Mouse (Mus musculus) gonadal fat pad, adult 2 months (tissue): Measurements from ENCODE around the gene Ostc. TPM values are rescaled to one million over a fixed set of nuclear protein-coding genes. Genes with fewer than 3 reads are reported as not detected.

ENCODE experiments used
- polyA plus RNA-seq: library from polyadenylated mRNA; depleted of rRNA; stranded (reverse); fragments of >200 nt; gene quantifications from 2 replicates; pipeline ENCODE4 v1.2.3, GENCODE M21; 2012; rRNA removed

Ostc gene
- polyA plus RNA-seq, 1 experiment = 80.5 TPM

Other genes with a start within 250 kb of the Ostc start
- 0.04 TPM in 1 of 2 replicates, not detected in the other for gene Etnppl, start 92.0 kb downstream of the Ostc start, polyA plus RNA-seq
- gene Rpl34, start 21.0 kb upstream of the Ostc start, polyA plus RNA-seq = 1,758 and 2,231 TPM in 2 replicates